Mouse (Mus musculus): ENCODE results near the gene Bysl. TPM values are rescaled to one million over a fixed set of nuclear protein-coding genes. Genes with fewer than 3 reads are reported as not detected.
"Not testable (repeated sequence)": the region's sequence is repeated elsewhere in the genome, so short reads cannot be mapped to it uniquely, and the experiment has no call there.

Gene Bysl
- total and polyA plus RNA-seq, 3 experiments, result 13.2 to 15.9 (median 15.7) TPM

DNA sequence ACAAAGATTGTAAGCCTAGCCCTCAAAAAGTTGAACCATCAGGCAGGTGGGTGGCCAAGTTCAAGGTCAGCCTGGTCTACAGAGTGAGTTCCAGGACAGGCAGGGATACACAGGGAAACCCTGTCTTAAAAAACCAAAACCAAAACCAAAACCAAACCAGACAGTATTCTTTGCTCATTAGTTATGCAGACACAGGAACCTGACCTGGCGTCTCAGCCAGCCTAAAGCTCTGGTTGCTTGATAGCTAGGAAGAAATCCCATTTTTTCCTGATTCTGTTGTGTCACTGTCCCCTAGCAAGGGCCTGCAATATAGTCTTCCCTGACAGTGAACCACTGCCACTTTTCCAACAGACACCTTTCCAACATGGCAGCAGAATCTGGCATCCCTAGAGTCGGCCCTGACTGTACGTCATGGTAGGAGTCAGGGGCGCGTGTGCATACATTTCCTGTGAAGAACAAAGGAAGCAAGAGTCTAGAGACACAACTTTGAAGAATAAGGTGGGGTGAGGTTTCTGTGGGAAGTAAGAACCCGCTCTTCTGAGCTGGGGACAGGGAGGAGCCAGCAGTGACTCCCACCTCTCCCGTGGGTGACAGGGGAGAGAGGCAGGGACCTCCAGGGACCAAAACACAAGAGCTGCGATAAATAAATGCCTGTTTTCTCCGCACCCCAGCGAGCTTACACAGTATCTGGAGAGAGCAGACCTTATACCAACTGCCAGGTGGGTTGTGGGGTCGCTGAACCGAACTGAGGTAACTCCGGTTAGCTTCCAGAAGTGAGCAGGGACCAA, 10.5 kb downstream of the Bysl start:
- H3K36me3 ChIP-seq (ENCODE audit: control insufficient read depth, insufficient read depth, low read length), result peaks cover 3% of the 10 kb centered on the region; the same call in 1 of the 2 replicates
- no peak overlapping the region for H3K9ac ChIP-seq (ENCODE audit: low read depth, low read length)
- H3K4me1 ChIP-seq (ENCODE audit: control insufficient read depth, insufficient read depth, low read length), result peaks cover 13% of the 10 kb centered on the region
- no peaks in the 10 kb centered on the region for H3K79me2 ChIP-seq (replicated peaks; ENCODE audit: control insufficient read depth, insufficient read depth, low read length)
- intact Hi-C loops (cut with DNase I), result no loop called here
- H3K4me3 ChIP-seq, result no peak overlapping the region
- no peak for DNase-seq
- WGBS, result 61% methylated on average over 13 of the region's 13 CpGs
- TF ChIP-seq POLR2A (IDR thresholded peaks at IDR 0.05; ENCODE audit: insufficient read depth, low read depth, low read length), result no peak
- TF ChIP-seq EP300 (IDR thresholded peaks at IDR 0.05; ENCODE audit: insufficient read depth, low read depth, low read length), result no peak
- no peak for TF ChIP-seq CTCF (IDR thresholded peaks at IDR 0.05)
- H3K27ac ChIP-seq, result peak overlapping the region; percentile 80
- H3K27me3 ChIP-seq (ENCODE audit: control insufficient read depth, insufficient read depth, low read length), result no peaks in the 10 kb centered on the region

DNA sequence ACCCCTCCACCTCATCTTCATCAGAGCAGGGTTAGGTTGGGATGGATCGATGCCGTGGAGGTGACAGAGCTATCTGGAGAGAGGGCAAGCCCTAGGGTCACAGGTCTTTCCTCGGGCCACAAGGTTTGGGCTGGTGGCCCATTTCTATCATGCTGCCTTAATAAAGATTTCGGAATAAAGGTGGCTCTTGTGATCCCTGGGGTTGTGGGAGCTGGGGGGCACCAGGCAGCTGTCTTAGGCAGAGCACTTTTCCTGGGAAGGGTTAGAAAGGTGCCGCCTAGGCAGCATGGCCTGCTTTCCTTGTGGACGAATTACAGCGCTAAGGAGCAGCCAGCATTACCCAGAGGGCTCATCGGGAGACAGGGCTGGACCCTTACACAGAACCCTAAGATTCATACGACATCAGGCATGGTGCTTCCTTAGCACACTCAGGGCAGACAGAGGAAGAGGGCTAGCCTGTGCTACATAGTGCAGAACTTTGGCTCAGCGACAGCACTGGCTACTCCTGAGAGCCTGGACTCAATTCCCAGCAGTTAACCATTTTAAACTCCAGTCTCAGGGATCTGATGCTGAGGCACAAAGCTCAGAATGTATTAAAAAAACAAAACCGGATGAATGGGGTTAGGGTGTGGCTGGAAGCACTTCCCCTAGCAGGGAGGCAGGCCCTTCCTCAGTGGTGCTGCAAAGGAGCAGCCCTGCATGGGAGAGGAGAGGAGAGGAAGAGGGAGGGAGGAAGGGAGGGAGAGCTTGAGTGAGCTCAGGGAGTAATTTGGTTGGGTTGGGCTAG, 11.6 kb downstream of the Bysl start:
- Histone ChIP-seq H3K36me3 (ENCODE audit: control insufficient read depth, insufficient read depth, low read length) (peaks cover 3% of the 10 kb centered on the region; the same call in 1 of the 2 replicates), H3K79me2 (replicated peaks; ENCODE audit: control insufficient read depth, insufficient read depth, low read length) (no peaks in the 10 kb centered on the region), H3K4me1 (ENCODE audit: control insufficient read depth, insufficient read depth, low read length) (peaks cover 15% of the 10 kb centered on the region), H3K4me3 (no peak overlapping the region), H3K9ac (ENCODE audit: low read depth, low read length) (no peak overlapping the region), H3K27ac (peak overlapping the region; percentile 80), H3K27me3 (ENCODE audit: control insufficient read depth, insufficient read depth, low read length) (no peaks in the 10 kb centered on the region)
- peak; percentile 49 for TF ChIP-seq POLR2A (IDR thresholded peaks at IDR 0.05; ENCODE audit: insufficient read depth, low read depth, low read length)
- TF ChIP-seq EP300 (IDR thresholded peaks at IDR 0.05; ENCODE audit: insufficient read depth, low read depth, low read length), result 0 out of 2 replicates have a peak, but pooled peaks have one; percentile 40
- no peak for TF ChIP-seq CTCF (IDR thresholded peaks at IDR 0.05)
- 55% methylated on average over 11 of the region's 11 CpGs for WGBS
- intact Hi-C loops (cut with DNase I), result no loop called here
- DNase-seq, result peak in 1 of 2 experiments; percentile 45

DNA sequence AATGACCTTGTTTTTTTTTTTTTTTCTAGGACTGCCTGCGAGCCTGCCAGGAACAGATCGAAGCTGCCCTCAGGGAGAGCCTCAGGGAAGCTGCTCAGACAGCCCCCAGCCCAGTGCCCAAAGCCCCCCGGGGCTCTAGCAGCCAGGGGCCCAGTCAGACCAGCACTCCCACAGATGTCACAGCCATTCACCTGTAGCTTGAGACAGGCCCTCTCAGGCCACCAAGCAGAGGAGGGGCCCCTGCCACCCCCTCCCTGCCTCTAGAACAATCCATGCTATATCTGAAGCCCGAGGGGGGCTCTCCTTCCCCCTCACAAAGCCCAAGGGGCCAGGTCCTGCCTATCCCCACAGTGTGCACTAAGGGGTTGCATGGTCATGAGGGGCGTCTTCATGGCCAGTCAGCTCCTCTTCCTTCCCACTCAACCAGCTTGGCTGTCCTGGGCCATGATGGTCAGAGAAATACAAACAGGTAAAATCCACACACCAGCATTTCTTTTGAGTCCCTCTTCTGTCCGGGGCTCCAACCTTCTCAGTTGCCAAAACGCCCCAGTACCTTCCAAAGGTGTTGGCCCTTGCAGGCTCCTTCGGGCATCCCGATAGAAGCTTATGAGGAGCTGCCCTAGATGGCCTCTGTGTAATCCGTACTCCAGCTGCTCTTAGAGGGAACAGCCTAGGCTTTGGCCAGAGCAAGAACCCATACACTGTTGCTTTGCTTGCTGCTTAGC, 12.6 kb downstream of the Bysl start:
- H3K79me2 ChIP-seq (replicated peaks; ENCODE audit: control insufficient read depth, insufficient read depth, low read length); H3K9ac ChIP-seq (ENCODE audit: low read depth, low read length); H3K36me3 ChIP-seq (ENCODE audit: control insufficient read depth, insufficient read depth, low read length); intact Hi-C loops (cut with DNase I); H3K27me3 ChIP-seq (ENCODE audit: control insufficient read depth, insufficient read depth, low read length); H3K4me3 ChIP-seq; DNase-seq: not testable (repeated sequence)
- Histone ChIP-seq H3K4me1 (ENCODE audit: control insufficient read depth, insufficient read depth, low read length) (peaks cover 16% of the 10 kb centered on the region), H3K27ac (peak overlapping the region; percentile 80)
- 66% methylated on average over 10 of the region's 10 CpGs for WGBS

DNA sequence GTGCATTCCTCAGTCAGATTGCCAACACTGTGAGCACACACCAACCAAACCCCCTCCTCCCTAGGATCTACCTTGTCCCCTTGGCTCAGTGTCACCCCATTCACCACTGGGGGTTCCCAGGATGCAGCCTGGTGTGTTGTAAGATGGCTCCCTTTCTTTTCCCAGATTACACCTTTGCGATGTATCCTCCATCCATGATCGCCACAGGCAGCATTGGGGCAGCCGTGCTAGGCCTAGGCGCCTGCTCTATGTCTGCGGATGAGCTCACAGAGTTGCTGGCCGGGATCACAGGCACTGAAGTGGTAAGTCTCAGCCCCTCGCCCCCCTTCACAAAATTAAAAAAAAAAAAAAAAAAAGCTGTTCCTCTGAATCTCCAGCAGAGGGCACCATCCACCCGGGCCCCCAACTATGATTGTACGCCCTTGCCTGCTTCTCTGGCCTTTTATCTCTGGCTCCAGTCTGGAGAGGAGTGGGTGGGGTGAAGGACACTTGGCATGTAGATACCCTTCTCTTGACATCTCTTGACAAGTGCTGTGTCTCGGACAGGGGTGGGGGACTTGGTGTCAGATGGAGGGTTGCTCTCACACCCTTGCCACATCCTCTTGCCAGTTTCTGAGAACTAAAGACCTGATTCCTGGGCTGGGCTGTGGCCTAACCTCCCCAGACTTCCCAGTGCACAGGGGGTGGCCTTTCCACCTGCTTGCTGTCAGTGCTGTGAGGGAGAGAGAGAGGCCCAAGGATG, 13.3 kb downstream of the Bysl start:
- peak; percentile 45 to 53 for DNase-seq
- no peaks in the 10 kb centered on the region for H3K27me3 ChIP-seq (ENCODE audit: control insufficient read depth, insufficient read depth, low read length)
- H3K36me3 ChIP-seq (ENCODE audit: control insufficient read depth, insufficient read depth, low read length), result peaks cover 3% of the 10 kb centered on the region; the same call in 1 of the 2 replicates
- peaks cover 16% of the 10 kb centered on the region for H3K4me1 ChIP-seq (ENCODE audit: control insufficient read depth, insufficient read depth, low read length)
- H3K4me3 ChIP-seq, result no peak overlapping the region
- intact Hi-C loops (cut with DNase I), result no loop called here
- H3K9ac ChIP-seq (ENCODE audit: low read depth, low read length), result no peak overlapping the region
- 16% methylated on average over 10 of the region's 10 CpGs for WGBS
- no peaks in the 10 kb centered on the region; the same call in 1 of the 2 replicates for H3K79me2 ChIP-seq (replicated peaks; ENCODE audit: control insufficient read depth, insufficient read depth, low read length)
- TF ChIP-seq POLR2A (IDR thresholded peaks at IDR 0.05; ENCODE audit: insufficient read depth, low read depth, low read length) (no peak), EP300 (IDR thresholded peaks at IDR 0.05; ENCODE audit: insufficient read depth, low read depth, low read length) (no peak), CTCF (IDR thresholded peaks at IDR 0.05) (peak; percentile 80)
- peak overlapping the region; percentile 91 for H3K27ac ChIP-seq

DNA sequence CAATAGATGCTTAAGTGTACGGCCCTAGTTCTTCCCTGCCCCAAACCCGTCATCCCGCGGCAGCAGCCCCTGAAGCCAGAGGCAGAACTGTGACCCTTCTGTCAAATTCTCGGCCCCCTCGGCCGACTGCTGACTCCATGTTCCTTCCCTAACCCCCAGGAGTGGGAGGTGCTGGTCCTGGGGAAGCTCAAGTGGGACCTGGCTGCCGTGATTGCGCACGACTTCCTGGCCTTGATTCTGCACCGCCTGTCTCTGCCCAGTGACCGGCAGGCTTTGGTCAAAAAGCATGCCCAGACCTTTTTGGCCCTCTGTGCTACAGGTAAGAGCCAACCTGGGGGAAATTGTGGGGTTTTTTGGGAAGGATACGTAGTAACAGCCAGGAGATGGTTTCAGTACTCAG, 14.0 kb downstream of the Bysl start:
- DNase-seq, result peak in 1 of 2 experiments; percentile 40
- 40% methylated on average over 13 of the region's 13 CpGs for WGBS
- TF ChIP-seq CTCF (IDR thresholded peaks at IDR 0.05) (no peak), POLR2A (IDR thresholded peaks at IDR 0.05; ENCODE audit: insufficient read depth, low read depth, low read length) (no peak), EP300 (IDR thresholded peaks at IDR 0.05; ENCODE audit: insufficient read depth, low read depth, low read length) (no peak)
- H3K27me3 ChIP-seq (ENCODE audit: control insufficient read depth, insufficient read depth, low read length), result no peaks in the 10 kb centered on the region
- peak overlapping the region; percentile 2; the same call in 1 of the 2 replicates for H3K9ac ChIP-seq (ENCODE audit: low read depth, low read length)
- peaks cover 3% of the 10 kb centered on the region; the same call in 1 of the 2 replicates for H3K36me3 ChIP-seq (ENCODE audit: control insufficient read depth, insufficient read depth, low read length)
- no peak overlapping the region for H3K4me3 ChIP-seq
- intact Hi-C loops (cut with DNase I), result no loop called here
- peaks cover 16% of the 10 kb centered on the region for H3K4me1 ChIP-seq (ENCODE audit: control insufficient read depth, insufficient read depth, low read length)
- no peaks in the 10 kb centered on the region; the same call in 1 of the 2 replicates for H3K79me2 ChIP-seq (replicated peaks; ENCODE audit: control insufficient read depth, insufficient read depth, low read length)
- peak overlapping the region; percentile 91 for H3K27ac ChIP-seq
